Mouse (Mus musculus): ENCODE measurements at regions not wholly inside any gene's neighbourhood (a gene's known extent, or its start where the extent isn't known, plus 50 kb on each side); places are given as distances from the start of the nearest gene placed in this dataset.
"Not testable (repeated sequence)": the region's sequence is repeated elsewhere in the genome, so short reads cannot be mapped to it uniquely, and the experiment has no call there.

DNA sequence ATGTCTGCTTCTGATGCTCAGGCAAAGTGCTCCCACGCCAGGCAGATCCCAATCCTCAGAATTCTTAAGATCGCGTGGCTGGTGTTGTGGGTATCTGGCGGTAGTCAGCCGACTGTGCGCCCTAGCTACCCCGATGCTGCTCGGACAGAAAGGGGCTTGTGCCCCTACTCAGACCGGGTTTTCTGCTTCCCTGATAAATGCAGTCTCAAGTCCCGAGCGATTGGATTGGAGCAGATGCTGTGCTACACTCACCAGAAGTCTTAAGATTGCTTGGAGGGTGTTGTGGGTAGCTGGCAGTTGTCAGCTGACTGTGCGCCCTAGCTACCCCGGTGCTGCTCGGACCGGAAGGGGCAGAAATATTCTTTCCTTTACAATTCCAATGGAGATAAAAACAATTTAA is 99.3 kb downstream of the Gm7489 start:
- DNase-seq (ENCODE audit: low spot score): not testable (repeated sequence)

DNA sequence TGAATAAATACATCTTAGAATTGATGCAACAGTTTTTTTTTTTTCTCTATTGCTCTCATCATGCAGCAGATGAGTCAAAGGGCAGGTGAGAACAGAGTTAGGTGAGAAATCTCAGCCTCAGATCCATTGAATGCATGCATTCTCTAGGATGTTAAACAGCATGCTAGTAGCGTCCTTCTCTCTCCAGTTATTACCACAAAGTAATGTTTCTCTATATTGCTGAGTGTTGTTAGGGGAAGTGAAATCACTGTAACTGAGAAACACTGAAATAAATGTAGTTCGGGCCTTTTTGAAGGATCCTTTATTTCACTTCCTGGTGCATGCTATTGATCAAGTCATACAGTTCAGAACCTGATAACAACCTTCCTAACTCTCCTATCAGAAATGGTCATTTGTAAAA is 105.2 kb downstream of the Gm7489 start:
- DNase-seq (ENCODE audit: low spot score): no peak

DNA sequence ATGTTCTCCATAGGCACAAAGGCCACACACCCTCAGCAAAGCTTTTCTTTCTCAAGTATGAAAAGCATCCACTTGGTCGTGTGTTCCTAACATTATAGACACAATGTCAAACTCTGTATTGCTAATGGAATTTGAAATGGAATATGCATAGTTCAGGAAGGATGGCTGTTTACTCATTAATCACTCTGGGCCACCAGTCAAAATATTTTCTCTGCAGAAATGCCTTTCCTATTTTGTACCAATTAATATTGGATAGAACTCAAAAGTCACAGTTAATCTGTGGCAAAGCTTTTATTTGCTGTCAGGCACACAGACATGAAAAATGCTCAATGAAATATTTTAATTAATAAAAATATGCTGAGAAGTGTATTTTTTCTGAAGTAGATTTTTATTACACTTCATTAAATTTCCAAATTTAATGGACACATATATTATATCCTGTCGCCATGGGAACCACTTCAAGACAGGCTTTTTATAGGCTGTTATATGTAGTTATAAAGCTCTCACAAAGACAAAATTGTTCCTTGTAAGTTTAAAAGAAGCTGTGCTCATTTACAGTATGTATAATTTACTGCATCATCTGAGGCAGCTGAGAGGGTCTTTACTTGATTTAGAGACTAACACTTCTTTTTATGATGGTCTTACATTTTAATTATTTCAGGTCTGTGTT is 110.6 kb downstream of the Gm7489 start:
- DNase-seq (ENCODE audit: low spot score): no peak

DNA sequence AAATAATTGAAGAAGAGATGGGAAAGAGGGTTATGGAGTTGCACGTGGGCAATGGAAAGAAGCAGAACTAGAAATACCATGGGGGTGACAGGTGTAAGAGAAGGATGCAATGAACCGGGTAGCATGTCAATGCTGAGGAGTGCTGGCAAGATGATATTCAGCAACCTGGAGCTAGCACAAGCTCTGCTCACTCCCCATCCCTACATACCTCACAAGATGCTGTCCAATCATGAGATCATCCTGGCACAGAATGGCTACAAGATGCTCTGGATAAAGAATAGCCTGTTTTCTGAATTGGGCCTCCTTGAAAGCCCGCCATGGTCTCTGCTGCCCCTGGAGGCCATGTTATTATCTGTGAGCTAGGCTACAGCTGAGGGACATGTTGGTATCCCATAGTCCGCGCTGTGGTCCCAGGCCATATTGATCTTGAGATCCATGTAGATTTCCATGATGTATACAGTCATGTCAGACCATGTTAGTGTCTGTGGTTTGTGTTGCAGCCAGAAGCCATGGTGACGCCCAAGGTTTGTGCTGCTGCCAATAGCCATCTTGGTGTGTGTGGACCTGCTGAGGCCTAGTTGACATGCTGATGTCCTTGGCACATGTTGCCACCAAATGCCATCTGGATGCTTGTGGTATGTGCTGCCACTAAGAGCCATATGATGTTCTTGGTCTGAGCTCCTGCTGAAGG is 114.0 kb downstream of the Gm7489 start:
- no peak for DNase-seq (ENCODE audit: low spot score)

DNA sequence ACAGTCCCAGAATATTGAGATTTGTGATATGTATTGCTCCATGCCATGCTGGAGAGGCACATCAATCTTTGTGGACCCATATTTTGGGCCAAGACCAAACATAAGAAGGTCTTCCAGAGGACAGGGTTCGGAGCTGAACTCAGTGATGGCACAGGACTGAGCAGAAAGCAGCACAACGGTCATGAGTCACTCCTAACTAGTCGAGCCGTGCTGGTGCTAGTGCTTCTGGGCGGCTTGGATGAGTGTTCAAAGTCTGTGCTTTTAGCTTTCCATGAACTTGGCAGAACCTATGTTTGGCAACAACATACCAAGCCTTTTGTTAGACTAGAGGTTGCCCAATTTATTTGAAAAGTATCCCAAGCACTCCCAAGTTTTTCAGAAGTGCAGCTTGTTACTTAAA is 149.1 kb downstream of the Gm7489 start:
- DNase-seq (ENCODE audit: low spot score): no peak

DNA sequence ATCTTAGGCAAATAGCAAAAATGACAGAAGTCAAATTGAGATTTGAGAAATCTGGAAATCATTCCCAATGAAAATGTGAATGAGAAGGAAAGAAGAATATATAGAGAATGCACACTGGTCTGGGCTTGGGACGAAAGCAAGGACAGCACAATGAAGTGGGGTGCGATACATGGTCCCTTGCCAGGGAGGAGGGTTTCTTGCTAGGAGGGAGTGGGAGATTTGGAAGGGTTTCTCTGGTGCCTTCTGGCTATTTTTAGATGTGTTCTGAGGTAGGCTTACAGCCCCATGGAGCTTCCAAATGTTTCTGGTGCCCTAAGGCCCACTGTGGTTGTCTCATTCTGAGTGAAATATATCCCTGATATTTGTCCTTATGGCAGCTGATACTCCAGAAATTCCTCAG is 166.0 kb downstream of the Gm7489 start:
- no peak for DNase-seq (ENCODE audit: low spot score)

DNA sequence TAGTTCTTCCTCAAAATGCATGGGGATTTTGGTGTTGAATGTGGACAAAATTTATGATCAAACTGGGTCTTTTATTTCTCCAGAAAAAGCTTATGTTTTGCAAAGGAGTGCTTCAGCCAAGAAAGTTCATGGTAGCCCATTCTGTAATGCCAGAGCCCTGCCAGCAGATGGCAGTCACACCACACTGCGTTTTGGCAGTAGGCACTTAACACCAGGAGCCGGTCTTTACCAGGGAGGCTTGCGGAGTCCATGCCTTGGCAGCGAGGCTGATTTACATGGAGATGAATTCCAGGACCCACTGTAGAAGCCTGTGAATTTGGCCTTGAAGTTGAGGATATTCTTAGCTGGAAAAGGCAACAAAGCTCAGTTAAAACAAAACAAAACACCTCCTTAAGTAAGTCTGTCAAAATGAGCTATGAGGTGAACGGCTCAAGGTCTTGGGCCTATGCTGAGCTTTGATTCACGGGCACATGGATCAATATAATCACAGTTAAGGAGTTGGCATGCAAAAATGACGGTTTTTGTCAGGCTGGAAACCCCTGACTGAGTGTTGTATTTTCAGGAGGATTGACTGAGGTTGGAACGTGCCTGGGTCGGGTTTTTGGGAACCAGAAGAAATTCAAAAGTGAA is 185.4 kb downstream of the Gm7489 start:
- peak; percentile 16 for DNase-seq (ENCODE audit: low spot score)

DNA sequence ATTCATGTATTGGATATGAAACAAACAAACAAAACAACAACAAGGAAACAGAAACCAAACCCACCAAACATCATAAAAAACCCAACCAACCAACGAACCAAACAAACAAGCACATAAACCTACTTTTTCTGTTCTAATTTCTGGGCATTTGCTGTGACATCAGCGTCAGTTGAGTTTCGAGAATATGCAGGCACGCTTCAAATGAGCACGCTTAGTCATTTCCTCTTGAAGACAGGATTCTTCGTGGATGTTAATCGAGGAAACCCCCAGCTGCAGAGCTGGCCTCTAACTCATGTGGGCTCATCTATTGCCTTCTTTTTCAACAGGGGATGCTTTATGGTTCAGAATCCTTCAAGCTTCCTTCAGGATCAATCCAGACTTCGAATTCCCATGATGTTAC is 187.0 kb downstream of the Gm7489 start:
- DNase-seq (ENCODE audit: low spot score): no peak

DNA sequence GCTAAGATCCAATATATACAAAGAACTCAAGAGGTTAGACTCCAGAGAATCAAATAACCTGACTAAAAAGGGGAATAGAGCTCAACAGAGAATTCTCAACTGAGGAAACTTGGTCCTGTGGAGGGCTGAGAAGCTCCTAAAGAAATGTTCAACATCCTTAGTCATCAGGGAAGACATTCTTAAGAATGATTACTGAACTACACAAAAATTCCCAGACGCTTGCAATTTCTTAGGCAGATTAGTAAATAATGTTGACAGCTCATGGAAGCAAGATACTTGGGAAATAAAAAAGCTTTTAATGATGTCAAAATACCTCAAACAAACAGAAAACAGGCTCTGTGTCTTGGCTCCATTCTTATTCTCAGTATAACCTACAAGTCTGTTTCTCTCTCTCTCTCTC is 206.6 kb downstream of the Gm7489 start:
- DNase-seq (ENCODE audit: low spot score): no peak

DNA sequence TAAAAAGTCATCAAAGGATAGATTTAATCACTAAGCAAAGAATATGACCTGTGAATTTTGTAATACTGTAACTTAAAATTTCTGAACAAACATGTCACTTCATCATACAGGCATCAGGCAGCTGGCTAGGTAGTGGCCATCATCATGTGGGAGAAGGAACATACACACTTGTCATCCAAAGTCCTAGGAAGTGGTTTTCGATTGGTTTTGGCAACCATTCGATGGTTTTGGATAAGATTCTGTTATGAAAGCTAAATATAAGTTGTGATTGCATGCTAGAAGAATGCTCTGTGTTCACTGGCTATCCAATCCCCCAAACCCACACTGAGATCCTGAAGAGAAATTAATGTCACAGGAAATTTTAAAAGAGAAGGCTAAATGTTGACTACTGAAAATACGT is 207.7 kb downstream of the Gm7489 start:
- no peak for DNase-seq (ENCODE audit: low spot score)

DNA sequence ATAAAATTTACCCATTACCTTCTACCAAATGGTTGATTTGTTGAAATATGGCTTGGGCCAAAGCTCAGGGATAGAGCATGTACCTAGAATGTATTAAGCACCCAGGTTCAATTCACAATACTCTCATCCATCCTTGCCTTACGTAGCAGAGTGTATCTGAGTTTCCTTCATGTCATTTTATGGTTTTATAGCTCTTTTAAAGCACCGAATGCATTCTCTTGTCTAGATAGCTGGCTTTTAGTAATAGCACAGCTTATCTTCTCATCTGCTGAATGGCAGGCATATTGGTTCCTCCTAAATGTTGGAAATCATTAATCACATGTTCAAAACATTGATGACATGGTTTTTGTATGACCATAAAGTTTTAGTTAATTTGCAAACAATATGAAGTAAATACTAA is 212.8 kb downstream of the Gm7489 start:
- DNase-seq (ENCODE audit: low spot score): no peak

DNA sequence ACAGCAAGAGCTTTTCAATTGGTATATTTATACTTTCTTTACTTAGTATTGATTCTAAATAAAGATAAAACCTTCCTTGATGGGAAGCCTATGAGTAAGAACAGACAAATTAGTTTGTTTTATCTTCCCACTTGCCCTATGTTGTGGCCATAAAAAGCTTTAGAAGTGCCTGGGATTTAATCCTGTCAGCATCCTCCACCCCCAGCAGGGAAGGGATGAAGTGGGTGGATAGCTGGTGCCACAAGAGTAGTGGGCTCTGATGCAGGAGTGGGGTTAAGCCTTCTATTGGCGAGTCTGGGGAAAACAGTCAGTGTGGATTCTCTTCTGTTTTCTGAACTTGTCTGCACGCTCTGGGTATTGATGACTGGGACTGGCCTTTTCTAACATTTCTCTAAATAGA is 227.7 kb downstream of the Gm7489 start:
- no peak for DNase-seq (ENCODE audit: low spot score)

DNA sequence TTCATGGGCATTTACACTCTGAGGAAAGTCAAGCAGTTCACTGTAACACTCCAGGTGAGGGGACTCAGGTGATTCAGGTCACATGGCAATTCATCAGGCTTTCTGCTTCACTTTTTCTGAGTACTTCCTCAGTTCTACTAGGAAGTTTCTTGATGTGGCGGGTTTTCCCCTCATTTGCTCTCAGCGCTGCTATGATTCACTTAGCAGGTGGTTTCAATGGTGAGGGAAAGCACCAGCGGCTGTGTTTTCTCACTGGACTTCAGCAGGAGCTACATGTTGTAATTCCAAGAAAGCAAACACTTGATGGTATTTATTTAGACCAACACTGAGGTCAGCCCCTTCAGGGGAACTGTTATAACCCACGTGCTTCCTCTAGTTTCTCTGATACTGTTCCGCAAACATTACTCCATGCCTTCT is 229.4 kb downstream of the Gm7489 start:
- no peak for DNase-seq (ENCODE audit: low spot score)

DNA sequence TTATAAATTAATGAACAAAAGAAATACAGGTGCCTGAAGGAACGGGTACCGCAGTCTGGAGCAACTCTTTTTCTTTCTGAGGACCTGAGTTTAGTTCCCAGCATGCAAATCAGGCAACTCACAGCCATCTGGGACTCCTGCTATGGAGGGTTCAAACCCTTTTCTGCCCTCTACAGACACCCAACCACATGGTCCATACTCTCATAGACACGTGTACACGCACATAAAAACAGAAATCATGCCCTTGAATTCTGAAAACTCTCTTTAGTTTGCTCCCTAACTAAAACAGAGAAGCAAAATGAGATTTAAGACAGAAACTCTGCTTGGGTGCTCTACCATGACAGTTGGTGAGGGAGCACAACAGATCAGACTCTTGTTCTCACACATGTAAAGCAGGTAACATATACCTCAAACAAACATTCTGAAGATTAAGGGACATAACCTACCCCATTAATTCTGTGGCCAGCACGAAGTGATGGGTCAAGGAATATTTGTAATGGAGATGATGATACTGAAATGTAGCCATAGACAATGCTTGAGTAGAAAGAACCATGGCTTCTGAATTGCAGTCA is 233.3 kb downstream of the Gm7489 start:
- no peak for DNase-seq (ENCODE audit: low spot score)

DNA sequence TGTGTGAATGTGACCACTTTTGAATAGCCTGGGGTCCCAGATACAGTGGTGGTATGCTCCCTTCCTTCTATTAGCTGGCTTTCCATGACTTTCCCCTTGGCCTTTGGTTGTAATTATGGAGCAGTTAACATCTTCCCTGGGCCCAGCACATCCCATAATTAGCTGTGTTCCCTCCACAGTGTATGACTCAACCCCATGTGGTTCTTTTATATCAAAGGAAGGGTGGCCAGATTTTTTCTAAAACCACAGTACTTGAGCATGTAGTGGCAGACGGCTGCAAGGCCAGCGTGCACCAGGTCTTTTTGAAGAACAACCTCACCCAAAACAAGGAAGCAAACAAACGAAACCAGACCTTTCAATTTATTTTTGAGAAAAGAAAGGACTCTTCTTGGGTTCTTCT is 235.8 kb downstream of the Gm7489 start:
- DNase-seq (ENCODE audit: low spot score): peak; percentile 8

DNA sequence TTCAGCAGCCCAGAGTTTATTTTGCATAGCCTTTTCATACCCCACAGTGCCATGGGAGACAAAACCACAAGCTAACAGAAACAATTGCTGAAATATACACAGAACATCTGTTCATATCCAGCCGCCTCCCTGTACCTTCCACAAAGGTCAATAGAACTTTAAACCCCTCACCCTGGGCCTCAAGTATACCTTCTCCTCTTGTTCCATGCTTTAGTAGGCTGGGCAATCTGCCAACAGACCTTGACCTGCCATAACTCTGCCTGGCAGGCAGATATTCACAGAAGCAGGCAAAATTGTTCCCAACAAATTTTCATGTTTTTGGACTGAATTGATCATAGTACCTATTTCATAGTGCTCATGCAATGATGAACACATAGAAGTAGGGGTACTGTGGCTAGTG is 279.6 kb downstream of the Gm7489 start:
- DNase-seq (ENCODE audit: low spot score): no peak

DNA sequence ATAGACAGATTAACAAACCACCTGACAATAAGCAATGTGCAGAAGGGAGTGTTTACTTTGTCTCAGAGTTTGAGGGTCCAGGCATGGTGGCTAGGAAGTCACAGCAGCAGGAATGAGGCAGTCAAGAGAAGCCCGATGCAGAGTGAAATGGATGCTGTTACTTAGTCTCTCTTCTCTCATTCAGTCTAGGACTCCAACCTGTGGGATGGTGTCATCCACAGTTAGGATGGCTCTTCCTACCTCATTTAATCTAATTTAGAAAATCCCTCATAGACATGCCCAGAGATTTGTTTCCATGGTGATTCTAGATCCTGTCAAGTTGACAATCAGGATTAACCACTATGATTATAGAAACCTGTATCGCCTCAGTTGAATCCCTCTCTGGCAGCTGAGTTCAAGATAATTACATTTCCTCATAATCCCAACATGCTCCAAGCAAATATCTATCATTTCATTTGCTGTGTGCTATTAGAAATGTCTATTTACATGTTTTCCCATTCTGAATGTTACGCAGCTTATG is 283.2 kb downstream of the Gm7489 start:
- no peak for DNase-seq (ENCODE audit: low spot score)

DNA sequence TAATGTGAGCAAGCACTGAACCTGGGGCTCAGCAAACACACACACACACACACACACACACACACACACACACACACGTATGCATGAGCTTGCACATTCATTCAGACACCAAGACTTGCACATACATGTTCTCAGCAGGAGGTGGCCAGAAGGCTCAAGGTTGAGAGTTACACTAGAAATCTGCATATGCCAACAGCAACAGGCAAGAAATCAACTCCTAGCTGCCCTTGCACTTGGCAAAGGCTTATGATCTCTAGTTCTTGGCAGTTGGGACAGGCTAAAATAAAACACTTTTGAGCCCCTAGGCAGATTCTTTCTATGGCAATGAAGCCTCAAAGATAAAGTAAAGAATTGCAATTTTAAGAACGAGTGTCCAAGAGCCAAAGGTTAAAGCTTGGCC is 292.5 kb downstream of the Gm7489 start:
- DNase-seq (ENCODE audit: low spot score): no peak

DNA sequence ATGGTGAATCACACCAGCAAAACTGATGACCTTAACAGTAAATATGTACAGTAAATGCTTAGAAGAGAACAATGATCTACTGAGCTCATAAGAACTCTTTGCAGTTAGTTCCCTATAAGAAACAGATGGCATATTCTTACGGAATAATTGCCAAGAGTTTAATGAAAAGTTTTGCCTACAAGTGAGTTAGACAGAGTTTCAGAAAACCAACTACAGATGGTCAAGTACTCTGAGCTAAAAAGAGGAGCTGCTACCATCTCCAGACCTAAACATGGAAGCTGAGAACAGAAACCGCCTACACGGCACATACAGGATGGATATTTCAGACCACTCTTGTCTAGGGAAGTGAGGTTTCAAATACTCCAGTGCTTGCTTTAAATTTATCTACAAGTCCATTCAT is 293.1 kb downstream of the Gm7489 start:
- peak; percentile 23 for DNase-seq (ENCODE audit: low spot score)
